Mouse (Mus musculus) splenic B cell, adult 2 months (primary cell): ENCODE results near the gene Trf.

Experiments
- DNase-seq: peaks from one replicate; pipeline ENCODE4 v3.0.0-alpha.2; 2011; ENCODE audit warnings: low read depth, low spot score
- H3K27me3 ChIP-seq: 2 replicates; pipeline ENCODE4 v1.6.1; 2012; ENCODE audit warnings: mild to moderate bottlenecking, low read length, moderate library complexity, mixed read lengths; ENCODE audit not compliant: control insufficient read depth, poor library complexity, insufficient read depth, severe bottlenecking
- H3K36me3 ChIP-seq: 2 replicates; pipeline ENCODE4 v1.6.1; 2012; ENCODE audit warnings: mild to moderate bottlenecking, low read length, moderate library complexity, mixed read lengths; ENCODE audit not compliant: control insufficient read depth, poor library complexity, insufficient read depth, severe bottlenecking

Gene Trf

DNA sequence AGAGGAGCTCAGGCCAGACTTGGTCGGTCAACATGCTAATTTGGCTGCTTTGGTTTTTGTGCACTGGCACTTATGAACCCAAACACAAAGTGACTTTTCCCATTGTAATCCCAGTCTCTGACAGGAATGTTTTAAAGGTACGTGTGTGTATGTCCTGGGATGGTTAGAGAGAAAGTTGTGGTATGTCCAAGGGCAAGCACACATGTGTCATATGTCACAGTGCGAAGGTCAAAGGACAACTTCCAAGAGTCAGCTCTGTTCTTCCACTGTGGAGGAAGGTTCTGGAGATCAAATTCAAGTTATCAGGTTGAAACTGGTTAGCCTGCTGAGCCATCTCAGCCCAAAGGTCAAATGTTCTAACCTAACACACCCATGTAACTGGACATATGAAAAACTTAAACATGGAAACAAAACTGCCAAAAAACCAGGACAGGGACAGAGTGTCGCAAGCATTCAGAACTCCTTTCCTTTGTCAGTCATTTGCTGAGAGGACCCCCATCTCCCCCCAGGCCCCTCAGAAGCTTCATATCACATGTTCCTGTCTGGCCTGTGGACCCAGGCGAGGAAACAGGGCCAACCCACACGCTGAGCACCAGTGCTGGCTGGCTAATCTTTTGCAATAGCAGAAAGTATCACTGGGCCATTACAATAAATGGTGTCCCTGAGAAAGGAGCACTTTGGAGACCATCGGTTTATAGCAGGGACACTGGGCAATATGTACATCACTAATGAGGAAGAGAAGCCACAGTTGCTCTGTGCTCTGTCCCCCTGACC, 2.2 kb upstream of the Trf start:
- no peaks in the 10 kb centered on the region for H3K27me3 ChIP-seq
- H3K36me3 ChIP-seq = no peaks in the 10 kb centered on the region
- no peak for DNase-seq

DNA sequence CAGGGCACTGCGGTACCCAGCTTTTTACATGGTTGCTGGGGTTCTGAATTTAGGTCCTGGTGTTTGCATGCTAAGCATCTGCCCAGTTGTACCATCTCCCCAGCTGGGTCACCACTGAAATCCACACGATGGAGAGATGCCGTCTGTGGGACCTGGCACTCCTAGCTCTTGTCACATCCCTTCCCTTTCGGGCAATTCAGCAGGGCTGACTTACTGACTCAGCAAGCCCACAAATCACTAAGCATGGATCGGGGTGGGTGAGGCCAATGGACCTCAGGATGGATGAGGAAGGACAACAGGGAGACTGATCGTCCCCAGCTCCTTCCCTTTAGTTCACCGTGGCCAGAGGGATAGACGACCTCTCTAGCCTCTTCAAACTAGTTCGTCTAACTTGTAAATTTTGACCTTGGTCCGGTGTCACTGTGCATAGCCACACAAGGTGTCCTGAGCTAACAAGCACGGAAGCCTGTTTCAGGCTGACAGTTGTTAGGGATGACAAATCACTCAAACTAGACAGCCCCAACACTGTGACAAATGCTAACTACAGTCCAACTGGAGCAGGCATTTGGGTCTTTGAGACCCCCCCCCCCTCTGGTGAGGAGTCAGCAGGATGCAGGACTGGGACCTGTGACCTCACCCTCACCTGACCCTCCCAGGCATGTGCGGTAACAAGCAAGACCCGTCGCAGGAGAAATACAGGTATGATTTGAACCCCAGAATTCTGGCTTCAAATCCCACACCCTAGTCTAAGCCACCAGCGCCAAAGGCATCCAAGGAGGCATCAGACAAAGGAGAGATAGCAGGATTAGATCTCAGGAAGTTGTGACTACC, 992 bp downstream of the Trf start:
- Histone ChIP-seq H3K27me3 (no peaks in the 10 kb centered on the region), H3K36me3 (no peaks in the 10 kb centered on the region)
- no peak for DNase-seq

DNA sequence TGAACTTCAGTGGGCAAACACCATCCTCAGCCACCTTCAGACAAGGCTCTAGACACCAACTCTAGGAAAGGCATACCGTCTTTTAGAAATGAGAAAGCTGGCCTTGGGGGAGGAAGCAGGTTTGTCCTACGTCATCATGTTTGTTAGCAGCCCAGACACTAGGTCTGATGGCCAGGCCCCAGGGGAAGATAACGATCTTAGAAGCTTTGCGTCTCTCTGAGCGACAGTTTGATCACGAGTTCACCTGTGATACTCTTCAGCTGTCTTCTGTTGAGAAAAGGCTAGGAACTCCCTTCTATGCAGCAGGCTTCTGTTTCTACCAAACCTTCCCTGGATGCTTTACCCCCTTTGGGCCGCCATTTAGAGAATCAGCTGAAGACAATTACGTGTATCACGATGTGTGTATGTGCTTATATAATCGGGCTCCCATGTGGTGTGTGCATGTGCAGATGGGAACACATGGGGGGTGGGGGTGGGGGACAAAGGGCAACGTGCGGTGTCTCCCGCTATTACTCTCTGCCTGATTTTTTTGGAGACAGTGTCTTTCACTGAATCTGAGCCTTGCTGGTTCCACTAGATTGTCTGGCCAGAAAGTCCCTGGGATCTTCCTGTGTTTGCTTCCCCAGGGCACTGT, 1.8 kb downstream of the Trf start:
- no peaks in the 10 kb centered on the region for H3K36me3 ChIP-seq
- no peak for DNase-seq
- H3K27me3 ChIP-seq = no peaks in the 10 kb centered on the region

DNA sequence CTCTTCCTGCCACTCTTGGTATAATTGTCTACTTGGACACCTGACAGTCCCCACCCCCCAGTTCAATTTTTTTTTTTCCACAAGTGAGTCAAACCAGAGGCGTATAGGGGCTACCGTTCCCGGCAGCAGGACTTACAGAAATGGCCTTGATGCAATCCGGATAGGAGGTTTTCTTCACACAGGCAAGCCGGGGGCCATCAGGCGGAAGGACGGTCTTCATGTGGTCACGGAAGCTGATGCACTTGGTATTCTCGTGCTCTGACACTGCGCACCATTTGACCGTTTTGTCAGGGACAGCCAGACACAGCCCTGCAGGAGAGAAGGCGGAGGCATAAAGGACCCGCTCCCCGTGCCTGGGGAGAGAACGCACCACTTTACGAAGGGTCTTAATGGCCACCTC, 2.5 kb downstream of the Trf start:
- no peaks in the 10 kb centered on the region for H3K27me3 ChIP-seq
- no peak for DNase-seq

DNA sequence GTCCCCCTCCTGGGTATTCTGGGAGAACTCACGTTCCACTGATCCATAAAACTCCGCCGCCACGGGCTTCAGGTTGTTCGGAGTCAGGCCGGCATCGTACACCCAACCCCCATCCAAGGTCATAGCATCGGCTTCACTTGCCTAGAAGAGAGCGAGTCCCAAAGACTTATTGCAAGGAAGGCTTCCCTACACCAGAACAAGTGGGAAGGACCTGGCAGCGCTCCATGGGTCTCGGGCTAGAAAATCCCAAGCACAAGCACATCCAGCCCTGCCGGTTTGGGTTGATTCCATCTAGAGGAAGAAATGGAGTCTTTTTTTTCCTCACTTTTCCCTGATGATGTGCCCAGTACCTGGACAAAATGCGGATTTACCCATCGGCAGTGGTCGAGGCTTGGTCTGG, 3.4 kb downstream of the Trf start:
- no peaks in the 10 kb centered on the region for H3K36me3 ChIP-seq
- DNase-seq = no peak
- no peaks in the 10 kb centered on the region for H3K27me3 ChIP-seq

More for the DNA sequence above, 2.5 kb downstream of the Trf start:
- no peaks in the 10 kb centered on the region for H3K36me3 ChIP-seq

DNA sequence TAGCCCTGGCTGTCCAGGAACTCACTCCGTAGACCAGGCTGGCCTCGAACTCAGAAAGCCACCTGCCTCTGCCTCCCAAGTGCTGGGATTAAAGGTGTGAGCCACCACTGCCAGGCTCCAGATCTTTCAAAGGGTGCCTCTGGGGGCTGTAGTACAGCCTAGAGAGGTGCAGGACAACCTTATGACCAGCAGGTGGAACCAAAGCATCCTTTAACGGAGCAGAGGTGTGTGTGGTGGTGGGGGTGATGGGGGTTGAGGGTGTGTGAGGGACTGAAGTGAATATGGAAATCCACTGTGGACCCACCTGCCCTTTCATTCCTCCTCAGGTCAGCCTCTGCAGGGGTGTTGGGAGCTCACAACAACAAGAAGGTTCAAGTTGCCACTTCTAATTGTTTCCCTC, 4.8 kb downstream of the Trf start:
- no peaks in the 10 kb centered on the region for H3K36me3 ChIP-seq
- H3K27me3 ChIP-seq = no peaks in the 10 kb centered on the region
- peak; percentile 58 for DNase-seq

DNA sequence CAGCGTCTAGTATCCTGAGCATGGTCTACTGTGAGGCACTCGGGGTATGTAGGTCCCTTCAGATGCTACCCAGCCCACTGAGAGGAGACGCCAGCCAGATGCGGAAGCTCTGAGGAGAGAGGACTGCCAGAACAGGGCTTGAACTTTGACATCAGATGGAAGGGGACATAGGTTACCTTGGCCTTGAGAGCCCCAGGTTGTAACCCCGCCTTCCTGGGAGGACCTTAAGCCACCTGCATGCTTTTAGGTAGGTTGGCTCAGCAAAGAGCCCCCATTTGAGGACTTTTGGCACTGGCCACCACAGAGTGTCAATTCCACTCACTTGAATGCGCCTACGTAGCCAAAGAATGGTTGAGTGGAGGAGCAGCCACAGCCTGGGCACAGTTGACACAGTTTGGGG, 5.5 kb downstream of the Trf start:
- no peak for DNase-seq
- H3K27me3 ChIP-seq = no peaks in the 10 kb centered on the region

DNA sequence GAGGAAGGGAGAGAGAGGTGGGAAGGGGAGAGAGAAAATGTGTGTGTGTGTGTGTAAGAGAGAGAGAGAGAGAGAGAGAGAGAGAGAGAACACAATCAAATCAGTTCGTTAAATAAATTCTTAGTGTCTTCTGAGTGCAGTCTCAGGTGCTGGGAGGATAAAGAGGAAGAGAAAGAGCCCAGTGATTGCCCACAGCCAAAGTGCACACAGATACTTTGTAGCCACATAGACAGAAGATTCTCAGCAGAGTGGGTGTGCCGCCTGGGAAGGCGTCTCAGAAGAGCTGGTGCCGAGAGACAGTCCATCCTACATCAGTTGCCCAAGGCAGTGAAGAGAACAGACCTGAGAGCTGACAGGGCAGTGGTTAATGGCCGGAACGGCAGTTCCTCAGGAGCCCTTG, 16.0 kb downstream of the Trf start:
- Histone ChIP-seq H3K27me3 (no peaks in the 10 kb centered on the region), H3K36me3 (no peaks in the 10 kb centered on the region)
- no peak for DNase-seq

More for the DNA sequence above, 5.5 kb downstream of the Trf start:
- H3K36me3 ChIP-seq = no peaks in the 10 kb centered on the region

DNA sequence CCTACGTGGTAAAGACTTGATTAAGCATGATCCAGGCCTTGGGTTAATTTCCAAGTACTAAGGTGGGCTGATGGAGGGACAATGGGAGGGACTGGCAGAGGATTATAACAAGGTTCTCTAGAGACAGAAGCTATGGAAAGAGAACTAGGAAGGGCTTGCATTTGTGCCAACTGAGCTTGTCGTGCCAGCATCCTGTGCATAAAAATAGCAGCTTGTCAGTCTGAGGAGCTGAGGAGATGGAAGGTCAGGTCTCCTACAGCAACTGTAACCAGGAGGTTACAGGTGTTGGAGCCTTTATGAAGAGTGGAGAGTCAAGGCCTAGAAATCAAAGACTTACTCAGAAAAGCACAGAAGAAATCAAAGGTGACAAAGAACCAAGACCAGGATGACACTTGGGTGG, 16.6 kb downstream of the Trf start:
- no peaks in the 10 kb centered on the region for H3K27me3 ChIP-seq
- no peak for DNase-seq
- no peaks in the 10 kb centered on the region for H3K36me3 ChIP-seq

DNA sequence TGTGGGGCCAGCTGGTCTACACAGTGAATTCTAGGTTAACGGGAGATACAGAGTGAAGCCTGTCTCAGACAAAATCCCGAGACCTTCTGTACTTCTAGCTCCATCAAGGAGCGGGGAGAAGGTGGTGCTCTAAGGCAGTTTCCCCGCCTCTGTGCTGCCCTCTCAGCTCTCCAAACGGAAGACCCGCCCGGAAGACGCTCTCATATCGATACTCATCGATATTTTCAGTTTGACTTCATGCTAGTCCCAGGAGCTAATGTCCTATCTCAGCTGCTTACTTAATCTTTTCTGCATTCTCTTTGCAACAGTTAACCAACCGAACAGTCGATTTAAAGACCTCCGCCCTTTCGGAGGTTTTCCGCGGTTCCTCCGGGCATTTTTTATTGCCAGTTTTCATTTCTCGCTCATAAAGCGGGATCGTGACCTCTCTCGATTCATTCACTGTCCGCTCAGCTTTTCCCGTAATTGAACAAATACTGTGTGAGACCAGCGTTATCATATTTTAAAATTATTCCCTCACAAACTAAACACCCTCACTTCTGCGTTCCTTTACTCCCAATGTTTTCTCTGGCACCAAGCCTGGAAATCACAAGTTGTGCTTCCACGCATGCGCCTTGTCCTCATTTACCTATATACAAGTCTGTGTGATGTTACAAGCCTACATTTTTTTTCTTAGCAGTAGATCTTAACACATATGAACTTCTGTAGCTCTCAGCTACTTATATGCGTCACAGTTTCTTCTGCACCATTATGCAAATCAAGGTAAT, 17.4 kb downstream of the Trf start:
- DNase-seq = no peak
- Histone ChIP-seq H3K27me3 (no peaks in the 10 kb centered on the region), H3K36me3 (no peaks in the 10 kb centered on the region)

DNA sequence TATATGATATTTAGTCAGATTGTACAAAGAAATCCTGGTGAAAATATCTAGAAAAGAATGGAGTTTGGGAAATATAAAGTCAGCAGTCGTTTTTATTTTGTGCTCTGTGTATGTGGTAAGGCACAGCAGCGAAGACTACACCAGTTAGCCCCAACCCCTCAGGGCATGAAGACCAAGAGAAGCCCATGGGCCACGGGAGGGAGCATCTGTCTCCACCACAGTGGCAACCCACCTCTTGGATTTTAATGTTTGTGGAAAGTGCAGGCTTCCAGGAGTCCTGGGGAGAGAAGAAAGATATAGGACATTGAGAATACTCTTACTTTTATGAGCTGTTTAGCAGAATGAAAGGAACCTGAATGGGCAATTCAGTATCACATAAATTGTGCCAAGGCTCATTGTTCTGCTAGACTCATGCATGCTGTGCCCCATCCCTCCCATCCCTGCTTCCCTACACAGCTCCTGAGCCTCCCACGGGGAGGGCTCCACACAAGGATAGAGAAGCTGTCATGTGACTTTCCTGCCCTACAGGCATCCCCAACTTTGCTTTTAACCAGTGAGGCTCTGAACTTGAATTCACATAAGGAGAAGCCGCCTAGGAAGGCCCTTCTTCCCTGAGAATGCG, 21.3 kb downstream of the Trf start:
- DNase-seq = no peak
- Histone ChIP-seq H3K27me3 (no peaks in the 10 kb centered on the region), H3K36me3 (no peaks in the 10 kb centered on the region)

DNA sequence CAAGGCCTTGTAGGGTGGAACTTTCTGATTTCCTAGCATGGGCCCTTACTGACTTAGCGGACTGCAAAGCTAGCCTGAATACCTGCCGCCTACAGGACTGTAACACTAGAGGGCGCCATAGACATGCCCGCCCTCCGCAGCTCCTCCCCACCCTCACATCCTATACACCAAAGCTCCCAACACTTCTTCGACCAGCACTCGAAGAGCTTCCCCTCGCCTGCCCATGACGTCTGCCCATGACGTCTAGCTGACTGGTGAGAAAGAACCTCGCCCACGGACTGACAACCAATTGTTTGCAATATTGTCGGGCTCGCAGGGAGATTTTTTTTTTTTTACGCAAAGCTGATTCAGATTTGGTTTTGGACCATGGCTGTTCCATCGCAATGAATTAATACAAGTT, 22.4 kb downstream of the Trf start:
- peak; percentile 91 for DNase-seq
- no peaks in the 10 kb centered on the region for H3K36me3 ChIP-seq
- H3K27me3 ChIP-seq = no peaks in the 10 kb centered on the region

DNA sequence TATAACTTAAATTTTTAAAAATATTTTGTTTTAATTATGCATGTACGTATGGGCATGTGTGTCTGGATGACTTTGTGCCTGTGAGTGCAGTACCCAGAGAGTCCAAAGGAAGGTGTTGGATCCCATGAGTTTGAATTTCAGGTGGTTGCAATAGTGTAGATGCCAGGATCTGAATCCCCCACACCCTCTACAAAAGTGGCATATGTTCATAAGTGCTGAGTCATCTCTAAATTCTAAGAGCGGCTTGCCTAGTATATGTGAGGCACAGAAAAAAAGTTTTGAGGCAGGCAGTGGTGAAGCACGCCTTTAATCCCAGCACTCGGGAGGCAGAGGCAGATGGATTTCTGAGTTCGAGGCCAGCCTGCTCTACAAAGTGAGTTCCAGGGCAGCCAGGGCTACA, 24.5 kb downstream of the Trf start:
- Histone ChIP-seq H3K36me3 (no peaks in the 10 kb centered on the region), H3K27me3 (no peaks in the 10 kb centered on the region)
- no peak for DNase-seq

DNA sequence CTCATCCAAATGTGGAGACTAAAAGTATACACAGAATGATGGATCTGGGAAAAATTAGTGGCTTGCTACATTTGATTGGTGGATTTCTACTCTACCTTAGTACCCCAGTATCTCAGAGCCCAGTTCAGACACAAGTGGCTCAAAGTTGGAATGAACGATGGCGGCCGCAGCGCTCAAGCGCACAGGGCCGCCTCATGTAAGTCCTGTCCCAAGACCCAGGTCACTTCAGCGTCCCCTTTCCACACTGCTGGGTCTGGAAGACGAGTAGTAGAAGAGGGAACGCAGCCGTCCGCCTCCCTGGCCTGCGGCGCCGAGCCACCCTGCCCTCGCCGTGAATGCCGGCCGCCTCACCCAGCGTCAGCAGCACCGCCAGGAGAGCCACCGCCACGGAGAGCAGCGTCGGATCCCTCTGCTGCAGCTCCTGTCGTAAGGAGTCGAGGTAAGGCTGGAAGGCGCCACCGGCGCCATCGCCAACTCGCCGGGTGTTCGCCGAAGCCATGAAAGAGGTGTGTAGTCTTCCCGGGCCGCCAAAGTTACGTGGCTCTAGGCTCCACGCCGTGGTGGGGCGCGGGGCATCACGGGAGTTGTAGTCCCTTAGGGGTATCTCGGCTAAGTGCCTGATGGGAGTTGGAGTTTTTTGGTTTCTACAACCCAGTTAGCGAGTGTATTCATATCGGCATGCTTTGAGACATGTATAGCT, 28.5 kb downstream of the Trf start, which contains the start of gene Srprb:
TSS of gene Srprb (minus strand) at position 577 of the 700 bp plus-strand sequence.
- H3K36me3 ChIP-seq = peaks cover 2% of the 10 kb centered on the region
- DNase-seq = peak; percentile 91
- H3K27me3 ChIP-seq = no peaks in the 10 kb centered on the region
